Mouse (Mus musculus): ENCODE measurements around the gene Zrsr1.

The Zrsr1 gene

DNA sequence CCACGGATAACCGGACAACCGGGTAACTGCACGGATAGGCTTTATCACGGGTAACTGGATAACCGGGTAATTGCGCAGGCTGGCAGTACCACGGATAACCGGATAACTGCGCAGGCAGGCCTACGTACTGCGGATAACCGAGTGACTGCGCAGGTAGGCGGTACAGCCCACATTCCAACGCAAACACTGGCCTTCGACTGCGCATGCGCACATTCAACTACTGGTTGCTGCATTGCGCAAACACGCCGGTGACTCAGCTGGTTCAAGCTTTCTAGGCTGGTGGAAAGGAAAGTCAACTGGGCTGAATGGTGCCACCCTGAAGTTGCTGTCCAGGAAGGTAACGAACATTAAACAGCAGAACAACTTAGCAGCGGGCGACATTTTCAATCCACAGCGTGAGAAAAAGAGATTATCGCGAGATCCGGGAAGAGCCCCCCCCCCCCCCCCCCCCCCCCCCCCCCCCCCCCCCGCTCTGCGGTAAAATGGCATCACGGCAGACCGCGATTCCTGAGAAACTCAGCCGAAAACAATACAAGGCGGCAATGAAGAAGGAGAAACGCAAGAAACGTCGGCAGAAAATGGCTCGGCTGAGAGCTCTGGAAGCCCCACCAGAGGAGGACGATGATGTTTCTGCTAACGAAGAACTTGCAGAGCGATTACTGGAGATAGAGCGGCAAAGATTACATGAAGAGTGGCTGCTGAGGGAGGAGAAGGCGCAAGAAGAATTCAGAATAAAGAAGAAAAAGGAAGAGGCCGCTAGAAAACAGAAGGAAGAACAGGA, 1.1 kb downstream of the Zrsr1 start:
- DNase-seq (ENCODE audit: low spot score in 2 of 2), result peak; percentile 79 to 83

- no peak for DNase-seq (ENCODE audit: low spot score in 2 of 2)
These were observed 1.8 kb downstream of the Zrsr1 start for GRCm38 (mm10) chr11:22973599-22973998.

DNA sequence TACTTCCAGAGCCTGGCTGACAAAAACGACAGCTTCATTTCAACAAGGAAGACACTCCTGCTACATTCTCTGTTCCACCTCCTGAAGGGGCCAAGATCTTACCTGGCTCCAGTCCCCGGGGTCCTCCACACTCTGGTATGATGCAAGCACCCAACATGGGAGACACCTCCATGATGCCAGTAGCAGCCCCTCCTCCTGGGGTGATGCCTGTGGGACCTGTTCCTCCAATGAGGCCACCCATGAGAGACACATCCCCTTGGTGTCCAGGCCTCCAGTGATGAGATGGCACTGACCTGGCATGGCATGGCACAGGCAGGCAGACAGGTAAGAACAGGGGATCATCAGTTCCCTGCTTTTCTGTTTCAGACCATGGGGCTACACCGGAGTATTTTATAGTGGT, 6.4 kb downstream of the Zrsr1 start:
- no peak for DNase-seq (ENCODE audit: low spot score in 2 of 2)

- no peak for DNase-seq (ENCODE audit: low spot score in 2 of 2)
These were observed 6.9 kb downstream of the Zrsr1 start for GRCm38 (mm10) chr11:22978711-22979110.

- no peak for DNase-seq (ENCODE audit: low spot score in 2 of 2)
These were observed 7.4 kb downstream of the Zrsr1 start for GRCm38 (mm10) chr11:22979221-22979620.

DNA sequence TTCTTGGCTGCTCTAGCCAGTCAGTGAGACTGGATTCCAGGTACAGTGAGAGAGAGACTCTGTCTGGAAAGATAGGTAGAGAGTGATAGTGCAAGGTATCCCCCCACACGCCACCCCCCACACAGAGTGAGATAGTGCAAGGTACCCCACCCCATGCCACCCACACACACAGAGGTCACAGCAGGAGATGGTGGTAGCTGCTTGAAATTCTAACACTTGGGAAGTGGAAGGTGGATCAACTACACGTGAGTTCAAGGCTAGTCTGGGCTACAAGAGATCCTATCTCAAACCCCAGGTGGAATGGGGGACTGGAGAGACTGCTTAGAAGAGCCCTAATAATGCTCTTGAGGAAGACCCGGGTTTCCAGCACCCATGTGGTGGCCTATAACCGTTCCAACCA, 9.2 kb downstream of the Zrsr1 start:
- DNase-seq (ENCODE audit: low spot score in 2 of 2), result no peak

DNA sequence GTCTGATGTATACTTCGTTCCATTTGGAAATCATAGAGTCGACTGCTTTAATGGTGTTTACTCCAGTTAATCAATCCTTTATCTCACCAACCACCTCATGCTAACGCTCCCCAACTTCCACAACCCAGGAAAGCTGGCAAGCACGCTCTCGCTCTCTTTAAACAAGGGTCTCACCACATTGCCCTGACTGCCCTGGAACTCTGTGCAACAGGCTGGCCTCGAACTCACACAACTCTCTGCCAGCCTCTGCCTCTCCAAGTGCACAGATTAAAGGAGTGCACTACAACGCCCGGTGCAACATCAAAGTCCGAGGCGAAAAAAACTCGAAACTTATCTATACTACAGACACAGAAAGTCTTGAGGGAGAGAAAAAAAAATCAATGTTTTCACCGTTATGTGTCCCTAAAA, 9.7 kb downstream of the Zrsr1 start:
- DNase-seq (ENCODE audit: low spot score in 2 of 2), result no peak

- peak; percentile 92 to 93 for DNase-seq (ENCODE audit: low spot score in 2 of 2)
These were observed 10.4 kb downstream of the Zrsr1 start, which contains the start of the genes Gm28048 and Commd1 for GRCm38 (mm10) chr11:22981984-22982757. Gm28048 (minus strand) TSS chr11:22982090. Commd1 (minus strand) TSS chr11:22982382.

DNA sequence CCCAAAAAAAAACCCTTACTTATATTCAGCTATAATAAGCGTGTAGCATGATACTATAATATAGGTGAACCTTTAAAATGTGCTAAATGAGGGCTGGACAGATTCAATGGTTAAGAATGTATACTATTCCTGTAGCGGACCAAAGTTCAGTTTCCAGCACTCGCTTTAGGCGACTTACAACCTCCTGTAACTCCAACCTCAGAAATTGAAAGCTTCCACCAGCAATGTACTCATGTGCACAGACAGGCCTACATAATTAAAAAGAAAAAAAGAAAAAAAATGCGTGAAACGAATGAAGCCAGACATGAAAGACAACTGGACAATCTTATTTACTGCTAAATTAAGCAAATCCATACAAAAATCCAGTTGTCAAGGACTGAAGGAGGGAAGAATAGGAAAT, 11.0 kb downstream of the Zrsr1 start:
- no peak for DNase-seq (ENCODE audit: low spot score in 2 of 2)

GRCm38 (mm10) chr11:22985510-22985909, 13.7 kb downstream of the Zrsr1 start:
- no peak for DNase-seq (ENCODE audit: low spot score in 2 of 2)

GRCm38 (mm10) chr11:22987357-22987756, 15.6 kb downstream of the Zrsr1 start:
- peak; percentile 44 to 63 for DNase-seq (ENCODE audit: low spot score in 2 of 2)

- no peak for DNase-seq (ENCODE audit: low spot score in 2 of 2)
These were observed 18.0 kb downstream of the Zrsr1 start for GRCm38 (mm10) chr11:22989786-22990185.

- DNase-seq (ENCODE audit: low spot score in 2 of 2), result peak; percentile 90 to 91
These were observed 18.8 kb downstream of the Zrsr1 start, which contains the start of gene Cct4 for GRCm38 (mm10) chr11:22990393-22991126. Cct4 (plus strand) TSS chr11:22990519.

- no peak for DNase-seq (ENCODE audit: low spot score in 2 of 2)
These were observed 19.5 kb downstream of the Zrsr1 start for GRCm38 (mm10) chr11:22991218-22991835.

GRCm38 (mm10) chr11:22994271-22994670, 22.5 kb downstream of the Zrsr1 start:
- DNase-seq (ENCODE audit: low spot score in 2 of 2), result no peak

- DNase-seq (ENCODE audit: low spot score in 2 of 2), result no peak
These were observed 23.7 kb downstream of the Zrsr1 start for GRCm38 (mm10) chr11:22995461-22995860.

DNA sequence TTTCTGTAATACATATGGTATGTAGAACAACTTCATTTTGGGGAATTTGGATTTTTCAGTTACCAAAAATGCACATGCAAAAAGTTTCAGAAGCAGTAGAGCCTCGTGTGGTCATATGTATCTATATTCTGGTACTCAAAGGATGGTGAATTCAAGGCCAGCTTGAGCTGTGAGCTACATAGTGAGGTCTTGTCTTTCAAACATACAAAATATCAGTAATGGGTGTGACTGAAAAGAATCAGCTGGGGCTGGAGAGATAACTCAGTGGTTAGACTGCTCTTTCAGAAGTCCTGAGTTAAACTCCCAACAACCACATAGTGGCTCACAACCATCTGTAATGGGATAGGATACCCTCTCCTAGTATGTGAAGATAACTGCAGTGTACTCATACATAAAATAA, 26.5 kb downstream of the Zrsr1 start:
- DNase-seq (ENCODE audit: low spot score in 2 of 2), result no peak

DNA sequence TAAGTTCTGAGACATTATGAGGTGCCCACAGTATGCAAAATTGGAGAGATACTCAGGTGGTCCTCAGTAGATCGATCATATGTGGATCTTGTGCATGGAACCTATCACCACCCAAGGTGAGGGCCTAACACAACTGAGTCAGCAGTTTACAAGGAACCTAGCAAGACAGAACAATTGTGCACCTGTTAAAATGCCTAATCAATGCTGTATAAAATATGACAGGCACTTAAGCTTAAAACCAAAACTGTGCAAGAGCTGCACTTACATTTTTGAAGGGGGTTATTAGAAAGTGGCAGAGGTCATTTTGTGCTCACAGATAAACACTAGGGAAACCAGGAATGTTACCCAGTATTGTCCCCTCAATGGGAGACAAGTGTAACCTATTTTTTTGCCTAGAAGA, 33.5 kb downstream of the Zrsr1 start:
- no peak for DNase-seq (ENCODE audit: low spot score in 2 of 2)

- DNase-seq (ENCODE audit: low spot score in 2 of 2), result no peak
These were observed 35.3 kb downstream of the Zrsr1 start for GRCm38 (mm10) chr11:23007166-23007480.

DNA sequence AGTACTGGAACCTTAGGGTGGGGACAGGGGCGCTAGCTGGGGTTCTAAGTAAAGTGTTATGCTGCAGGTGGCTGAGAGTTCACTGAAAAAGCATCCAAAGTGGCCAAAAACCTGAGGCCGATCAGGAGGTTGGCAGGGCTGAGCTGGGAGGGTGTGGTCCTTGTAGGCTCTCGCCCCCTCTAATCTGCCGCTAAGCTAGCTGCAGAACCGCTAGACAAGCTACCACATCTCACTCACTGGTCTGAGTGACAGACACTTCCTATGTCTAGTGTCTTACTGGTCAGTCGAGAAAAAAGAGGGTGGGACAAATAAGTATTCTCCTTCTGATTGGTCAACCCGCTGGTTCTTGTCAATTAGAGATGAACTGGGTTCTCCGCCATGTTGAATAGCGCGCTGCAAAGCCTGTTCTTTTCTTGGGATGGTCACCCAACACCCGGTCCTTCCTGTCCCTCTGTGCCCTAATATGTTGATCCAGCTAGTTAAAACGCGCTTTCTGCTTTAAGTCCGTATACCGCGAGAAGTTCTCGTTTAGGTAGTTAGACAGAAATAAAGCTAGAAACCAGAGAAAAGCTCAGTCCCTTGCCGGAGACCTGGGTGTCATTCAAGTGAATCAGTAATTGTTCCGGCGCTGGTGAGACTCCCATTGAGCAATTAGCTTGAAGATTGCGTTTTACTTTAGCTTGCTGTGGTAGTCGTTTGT, 35.8 kb downstream of the Zrsr1 start, which contains the start of gene Fam161a:
Gene Fam161a (plus strand): TSS at position 51 of the 700 bp plus-strand sequence.
- peak; percentile 89 to 93 for DNase-seq (ENCODE audit: low spot score in 2 of 2)

- DNase-seq (ENCODE audit: low spot score in 2 of 2), result peak; percentile 80 to 83
These were observed 36.5 kb downstream of the Zrsr1 start for GRCm38 (mm10) chr11:23008181-23008823.
